Mouse (Mus musculus): ENCODE measurements around the gene Tmem108.

Tmem108 gene

GRCm38 (mm10) chr9:103544599-103544998 is 217.0 kb downstream of the Tmem108 start:
- no peak for DNase-seq

DNA sequence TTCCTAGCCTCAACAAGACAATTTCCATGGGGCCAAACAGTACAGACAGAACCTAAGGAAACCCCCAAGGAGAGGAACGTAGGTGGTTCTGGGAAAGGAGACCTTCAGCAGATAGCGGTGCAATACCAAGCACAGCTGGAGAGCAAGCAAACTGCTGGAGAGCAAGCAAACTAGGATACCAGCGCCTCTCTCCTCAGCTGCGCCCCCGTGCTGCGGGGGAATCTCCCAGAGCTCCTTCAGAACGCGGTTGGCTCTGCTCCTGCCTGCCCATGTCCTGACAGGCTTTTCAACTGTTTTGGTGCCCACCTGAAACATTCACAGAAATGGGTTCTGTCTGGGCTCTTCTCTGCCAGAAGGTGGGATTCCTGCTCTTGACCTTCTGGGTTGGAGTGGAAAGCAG is 221.1 kb downstream of the Tmem108 start:
- no peak for DNase-seq

- DNase-seq: peak; percentile 26
Observed at GRCm38 (mm10) chr9:103538047-103538816, 223.4 kb downstream of the Tmem108 start.

DNA sequence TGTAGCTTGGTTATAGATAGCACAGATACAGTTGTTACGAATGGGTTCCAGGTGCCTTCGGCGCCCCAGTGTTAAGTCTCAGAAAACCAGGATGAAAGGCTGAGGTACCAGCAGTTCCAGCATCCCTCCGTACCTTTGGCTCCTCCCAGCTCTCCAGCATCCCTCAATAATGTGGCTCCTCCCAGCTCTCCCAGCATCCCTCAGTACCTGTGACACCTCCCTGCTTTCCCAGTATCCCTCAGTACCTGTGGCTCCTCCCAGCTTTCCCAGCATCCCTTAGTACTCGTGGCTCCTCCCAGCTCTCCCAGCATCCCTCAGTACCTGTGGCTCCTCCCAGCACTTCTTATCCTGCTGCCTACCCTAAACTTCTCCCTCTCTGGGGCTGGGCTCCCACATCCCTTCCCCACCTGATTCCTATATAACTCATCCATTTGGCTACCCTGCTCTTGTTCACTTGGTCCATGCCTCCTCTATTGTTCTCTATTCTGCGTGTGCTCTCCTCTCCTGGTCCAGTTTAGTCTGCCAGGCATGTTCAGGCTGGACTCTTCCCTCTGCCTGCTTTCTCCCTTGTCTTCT is 225.5 kb downstream of the Tmem108 start:
- no peak for DNase-seq

DNA sequence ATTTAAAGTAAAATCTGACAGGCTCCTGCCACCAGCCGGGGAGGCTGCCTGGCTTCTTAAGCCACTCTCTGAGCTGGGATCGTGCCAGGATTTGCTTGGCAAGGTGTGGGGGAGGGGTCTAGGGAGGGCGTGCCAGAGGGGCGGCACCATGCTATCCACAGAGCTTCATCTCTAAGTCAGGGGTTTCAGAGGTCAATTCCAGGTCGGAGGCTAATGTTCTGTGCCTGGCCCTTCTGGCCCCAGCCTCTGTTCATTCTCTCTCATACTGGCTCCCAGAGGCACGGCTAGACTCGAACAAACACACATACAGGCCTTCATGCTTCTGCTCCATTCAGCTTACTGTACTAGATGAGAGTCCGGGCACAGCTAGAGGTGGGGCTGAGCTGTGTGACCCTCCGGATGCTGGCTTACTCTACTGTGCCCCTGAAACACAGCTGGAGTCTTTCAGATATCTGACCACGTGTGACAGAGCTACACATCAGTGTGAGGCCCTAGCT is 236.5 kb downstream of the Tmem108 start:
- no peak for DNase-seq

DNA sequence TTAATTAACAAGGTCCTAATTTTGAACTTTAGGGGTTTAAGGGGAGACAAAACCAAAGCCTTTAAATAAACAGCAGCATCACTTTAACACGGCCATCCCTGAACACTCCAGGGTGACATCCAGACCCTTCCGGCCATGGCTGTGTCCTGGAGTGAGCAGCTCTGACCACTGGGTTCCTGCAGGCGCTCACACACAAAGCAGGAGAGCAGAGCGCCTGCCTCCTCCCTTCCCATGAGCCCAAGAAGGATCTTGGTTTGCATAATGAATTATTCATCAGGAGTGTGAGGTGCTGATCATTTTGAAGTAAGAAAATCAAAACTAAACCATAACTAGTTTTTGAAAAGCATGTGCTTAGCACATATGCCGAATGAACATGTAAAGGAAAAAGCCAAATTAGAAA is 237.0 kb downstream of the Tmem108 start:
- DNase-seq: no peak

GRCm38 (mm10) chr9:103523742-103524403 is 237.8 kb downstream of the Tmem108 start:
- DNase-seq: no peak

- DNase-seq: no peak
Observed at GRCm38 (mm10) chr9:103523008-103523407, 238.6 kb downstream of the Tmem108 start.

- DNase-seq: no peak
Observed at GRCm38 (mm10) chr9:103513884-103514283, 247.8 kb downstream of the Tmem108 start.

DNA sequence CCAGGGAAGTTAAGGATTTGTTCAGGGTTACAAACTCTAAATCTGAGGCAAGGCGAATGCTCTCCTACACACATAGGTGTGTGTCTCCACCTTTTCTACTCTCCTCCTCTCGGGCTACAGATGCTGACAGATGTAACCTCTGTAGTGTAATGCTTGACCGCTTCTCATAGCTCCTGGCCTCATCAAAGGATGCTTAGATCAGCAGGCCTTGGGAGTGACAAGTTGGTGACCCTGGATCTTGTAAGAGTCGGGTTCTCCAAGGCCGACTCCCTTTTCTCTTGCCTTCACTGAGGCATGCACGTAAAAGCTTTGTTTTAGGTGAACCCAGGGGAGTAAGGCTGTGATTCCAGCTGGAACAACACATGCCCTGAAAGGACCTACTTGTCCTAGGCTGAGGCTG is 249.4 kb downstream of the Tmem108 start:
- DNase-seq: no peak

GRCm38 (mm10) chr9:103506968-103507584 is 254.6 kb downstream of the Tmem108 start:
- no peak for DNase-seq

- DNase-seq: peak; percentile 54
Observed at GRCm38 (mm10) chr9:103505067-103505466, 256.6 kb downstream of the Tmem108 start.

GRCm38 (mm10) chr9:103504646-103505045 is 257.0 kb downstream of the Tmem108 start:
- no peak for DNase-seq

DNA sequence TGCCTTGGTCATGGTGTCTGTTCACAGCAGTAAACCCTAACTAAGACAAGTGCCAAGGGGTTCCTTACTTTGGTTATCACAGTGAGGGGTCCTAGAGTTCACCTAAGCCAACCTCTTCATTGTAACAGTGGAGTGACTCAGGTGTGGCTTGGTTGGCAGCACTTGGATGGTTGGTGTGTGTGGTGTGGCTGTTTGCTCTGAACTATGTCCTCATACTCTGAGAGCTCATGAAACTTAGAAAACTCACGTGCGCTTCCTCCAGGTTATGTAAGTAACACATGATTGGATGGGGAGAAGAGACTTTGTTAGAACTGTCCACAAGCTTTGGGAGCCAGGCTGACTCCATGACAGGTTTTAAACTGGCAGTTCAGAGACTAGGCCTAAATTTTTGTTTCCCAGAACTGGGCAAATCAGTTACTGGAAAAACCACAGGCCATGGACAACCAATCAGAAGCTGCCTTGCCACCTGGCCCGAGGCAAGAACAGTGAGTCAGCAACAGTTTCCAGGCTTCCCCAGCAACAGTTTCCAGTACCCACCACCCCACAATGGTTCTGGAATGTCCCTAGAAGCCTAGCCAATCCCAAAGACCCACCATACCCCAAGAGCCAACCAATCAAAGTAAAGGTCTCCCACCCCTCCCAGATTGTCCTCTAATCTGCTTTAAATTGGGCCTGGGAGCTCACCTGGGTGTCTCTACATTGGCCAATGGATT is 257.9 kb downstream of the Tmem108 start:
- DNase-seq: no peak

DNA sequence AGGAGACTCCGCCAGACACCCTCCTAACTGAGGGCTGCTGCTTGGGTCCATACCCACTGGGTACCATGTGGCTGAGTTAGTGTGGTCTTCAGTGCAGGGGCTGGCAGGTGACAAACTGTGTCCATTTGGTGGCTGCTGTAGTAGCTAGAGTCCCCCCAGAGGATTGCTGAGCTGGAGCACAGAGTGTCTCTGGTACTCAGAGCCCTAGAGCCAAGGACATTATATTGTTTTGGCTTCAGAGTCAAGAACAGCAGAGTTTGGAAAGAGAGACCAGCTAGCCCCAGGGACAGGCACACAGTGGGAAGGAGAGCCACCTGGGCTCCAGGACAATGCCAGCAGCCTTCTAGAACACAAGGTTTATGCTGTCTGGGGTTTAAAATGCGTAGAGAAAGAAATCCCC is 259.0 kb downstream of the Tmem108 start:
- no peak for DNase-seq

DNA sequence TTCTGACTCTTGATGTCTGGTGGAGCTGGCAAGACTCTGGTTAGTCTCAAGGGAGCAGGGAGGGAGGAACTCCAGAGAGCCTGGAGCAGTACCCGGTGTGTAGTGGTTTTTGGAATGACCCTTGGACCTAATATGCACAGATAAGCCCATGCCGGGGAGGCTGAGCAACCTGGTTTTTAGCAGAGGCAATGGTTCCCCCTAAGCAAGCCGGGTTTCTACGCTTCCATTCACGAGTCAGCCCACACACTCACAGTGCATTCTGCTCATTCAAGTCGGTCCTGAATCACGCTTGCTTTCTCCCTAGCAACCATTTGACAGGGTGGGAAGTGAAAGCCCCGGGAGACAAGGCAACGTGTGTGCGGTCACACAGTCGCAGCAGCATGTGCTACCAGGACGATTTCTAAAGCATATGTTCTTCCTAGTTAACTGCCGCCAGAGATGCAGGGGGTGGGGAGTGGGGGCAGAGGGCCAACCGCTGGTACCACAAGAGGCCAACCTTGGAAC is 259.7 kb downstream of the Tmem108 start:
- no peak for DNase-seq

DNA sequence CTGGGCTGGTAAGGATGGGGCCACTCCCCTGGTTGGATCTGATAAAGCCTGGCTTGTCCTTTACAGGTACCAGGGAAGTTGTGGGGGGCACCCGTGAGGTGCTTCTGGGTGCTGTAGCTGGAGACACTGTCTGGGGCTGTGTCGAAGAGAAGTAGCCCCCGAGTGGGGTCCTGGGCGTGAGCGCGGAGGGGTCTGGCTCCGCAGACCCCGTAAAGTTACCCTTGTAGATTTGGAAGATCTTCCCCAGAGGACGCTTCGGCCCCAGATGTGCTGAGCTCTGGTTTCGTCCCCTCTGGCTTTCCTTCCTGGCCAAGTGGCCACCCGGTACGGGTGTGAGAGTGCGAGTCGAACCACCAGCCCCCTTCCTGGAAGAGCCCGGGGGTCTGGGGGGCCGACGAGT is 262.3 kb downstream of the Tmem108 start:
- no peak for DNase-seq

- peak; percentile 69 for DNase-seq
Observed at GRCm38 (mm10) chr9:103498699-103499098, 262.9 kb downstream of the Tmem108 start.

- DNase-seq: no peak
Observed at GRCm38 (mm10) chr9:103495391-103495790, 266.2 kb downstream of the Tmem108 start.

DNA sequence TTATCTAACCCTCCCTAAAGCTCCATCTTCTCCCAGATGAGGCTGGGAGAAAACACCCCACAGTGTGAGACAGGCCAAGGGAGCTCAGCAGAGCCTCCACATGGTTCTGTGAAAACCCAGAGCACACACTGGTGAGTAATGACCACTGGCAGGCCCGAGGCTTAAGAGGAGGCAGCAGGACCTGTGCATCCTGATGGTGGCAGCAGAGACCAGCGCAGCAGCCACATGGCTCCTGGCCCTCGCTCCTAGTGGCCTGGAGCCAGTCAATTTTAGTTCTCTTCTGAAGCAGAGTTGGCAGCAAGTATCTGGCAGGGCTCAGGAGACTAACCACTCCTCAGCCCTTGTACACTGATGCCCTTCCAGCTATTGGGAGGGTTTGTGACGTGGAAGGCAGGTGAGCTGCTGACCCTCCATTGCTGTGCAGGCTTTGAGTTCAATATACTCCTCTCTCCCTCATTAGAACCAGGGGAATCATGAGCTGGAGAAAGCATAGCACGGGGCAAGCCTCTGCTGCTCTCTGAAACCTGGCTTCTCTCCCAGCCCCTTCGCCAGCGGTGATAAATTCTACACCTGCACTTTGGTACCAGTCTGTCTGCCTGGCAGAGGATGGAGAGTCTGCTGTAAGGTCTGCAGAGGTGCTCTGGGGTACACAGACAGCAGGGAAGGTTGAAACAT is 267.2 kb downstream of the Tmem108 start:
- peak; percentile 89 for DNase-seq

DNA sequence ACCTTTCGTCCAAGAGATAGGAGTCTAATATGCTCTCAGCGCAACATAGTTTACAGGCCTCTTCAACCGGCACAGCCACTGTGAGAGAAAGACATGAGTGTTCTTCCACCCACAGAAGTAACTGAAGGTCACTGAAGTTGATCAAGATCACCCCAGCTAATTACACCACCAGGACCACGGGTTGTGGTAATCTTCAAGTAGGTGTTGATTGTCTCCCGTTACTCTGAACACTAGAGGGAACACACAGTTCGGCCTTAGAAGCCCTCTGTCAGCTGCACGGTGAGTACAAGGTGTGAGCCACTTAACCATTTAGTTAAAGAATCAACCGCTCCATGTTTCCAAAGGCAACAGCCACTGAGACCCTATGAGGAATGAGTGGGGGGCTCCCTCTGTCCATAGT is 269.7 kb downstream of the Tmem108 start:
- DNase-seq: no peak

DNA sequence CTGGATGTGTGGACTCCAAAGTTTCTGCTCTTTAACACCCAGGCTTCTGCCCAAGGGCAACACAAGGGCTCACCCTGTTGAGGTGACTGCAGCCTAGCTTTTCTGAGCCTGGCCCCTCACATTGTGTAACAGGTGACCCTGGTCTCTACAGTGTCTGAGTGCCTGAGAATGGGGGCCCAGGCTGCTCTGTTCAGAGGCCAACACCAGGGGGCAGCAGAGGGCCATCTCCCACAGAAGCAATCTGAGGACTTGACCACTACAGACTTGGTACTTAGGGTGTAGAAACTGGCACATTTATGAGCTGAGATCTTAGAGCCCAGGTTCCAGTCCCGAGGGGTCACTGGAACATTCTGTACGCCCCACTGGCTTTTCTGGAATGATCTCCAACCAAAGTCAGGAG is 271.2 kb downstream of the Tmem108 start:
- DNase-seq: peak; percentile 80

Measured in cerebellum, adult 11 months (tissue).